Mouse (Mus musculus): ENCODE results near the gene Chek1. TPM values are rescaled to one million over a fixed set of nuclear protein-coding genes. Genes with fewer than 3 reads are reported as not detected.

Gene Chek1
- polyA plus RNA-seq, 1 experiment from 2014 or later = 26.2 TPM

GRCm38 (mm10) chr9:36707304-36707703, 19.6 kb downstream of the Chek1 start:
- H3K36me3 ChIP-seq (ENCODE audit: control insufficient read depth, insufficient read depth, low read length) = peaks cover 9% of the 10 kb centered on the region; the same call in 1 of the 2 replicates
- H3K4me1 ChIP-seq (ENCODE audit: control insufficient read depth, insufficient read depth, low read length) = no peaks in the 10 kb centered on the region
- H3K27ac ChIP-seq (ENCODE audit: low read depth, low read length) = no peak overlapping the region
- WGBS (ENCODE audit: insufficient replicate concordance) = 87% methylated on average over 6 of the region's 6 CpGs
- no peak for ATAC-seq (replicated peaks; ENCODE audit: insufficient number of reproducible peaks, low FRiP score, low TSS enrichment)
- H3K9me3 ChIP-seq (replicated peaks; ENCODE audit: control insufficient read depth, low read length) = no peaks in the 10 kb centered on the region
- H3K4me3 ChIP-seq (ENCODE audit: low read depth, low read length) = no peak overlapping the region
- no peaks in the 10 kb centered on the region for H3K27me3 ChIP-seq (ENCODE audit: control insufficient read depth, insufficient read depth, low read length)
- no peak overlapping the region for H3K4me2 ChIP-seq
- H3K9ac ChIP-seq (ENCODE audit: low read depth, low read length) = no peak overlapping the region

GRCm38 (mm10) chr9:36705923-36706322, 20.9 kb downstream of the Chek1 start:
- H3K27me3 ChIP-seq (ENCODE audit: control insufficient read depth, insufficient read depth, low read length) = no peaks in the 10 kb centered on the region
- H3K27ac ChIP-seq (ENCODE audit: low read depth, low read length) = peak overlapping the region; percentile 25; the same call in 1 of the 2 replicates
- ATAC-seq (replicated peaks; ENCODE audit: insufficient number of reproducible peaks, low FRiP score, low TSS enrichment) = 0 out of 2 replicates have a peak, but pooled peaks have one; percentile 57
- no peaks in the 10 kb centered on the region for H3K9me3 ChIP-seq (replicated peaks; ENCODE audit: control insufficient read depth, low read length)
- H3K4me1 ChIP-seq (ENCODE audit: control insufficient read depth, insufficient read depth, low read length) = no peaks in the 10 kb centered on the region
- peaks cover 9% of the 10 kb centered on the region; the same call in 1 of the 2 replicates for H3K36me3 ChIP-seq (ENCODE audit: control insufficient read depth, insufficient read depth, low read length)
- no peak overlapping the region for H3K4me3 ChIP-seq (ENCODE audit: low read depth, low read length)
- H3K4me2 ChIP-seq = no peak overlapping the region
- no peak overlapping the region for H3K9ac ChIP-seq (ENCODE audit: low read depth, low read length)
- 59% methylated on average over 3 of the region's 3 CpGs for WGBS (ENCODE audit: insufficient replicate concordance)

GRCm38 (mm10) chr9:36694276-36694675, 32.6 kb downstream of the Chek1 start:
- WGBS (ENCODE audit: insufficient replicate concordance) = 92% methylated on average over 10 of the region's 10 CpGs
- Histone ChIP-seq H3K9ac (ENCODE audit: low read depth, low read length) (no peak overlapping the region), H3K27ac (ENCODE audit: low read depth, low read length) (no peak overlapping the region), H3K27me3 (ENCODE audit: control insufficient read depth, insufficient read depth, low read length) (no peaks in the 10 kb centered on the region), H3K4me3 (ENCODE audit: low read depth, low read length) (no peak overlapping the region), H3K36me3 (ENCODE audit: control insufficient read depth, insufficient read depth, low read length) (no peaks in the 10 kb centered on the region), H3K4me1 (ENCODE audit: control insufficient read depth, insufficient read depth, low read length) (no peaks in the 10 kb centered on the region), H3K9me3 (replicated peaks; ENCODE audit: control insufficient read depth, low read length) (no peaks in the 10 kb centered on the region), H3K4me2 (no peak overlapping the region)
- ATAC-seq (replicated peaks; ENCODE audit: insufficient number of reproducible peaks, low FRiP score, low TSS enrichment) = no peak

- Histone ChIP-seq H3K9me3 (replicated peaks; ENCODE audit: control insufficient read depth, low read length) (no peaks in the 10 kb centered on the region), H3K4me3 (ENCODE audit: low read depth, low read length) (no peak within 1 kb of the TSS), H3K27me3 (ENCODE audit: control insufficient read depth, insufficient read depth, low read length) (no peaks in the 10 kb centered on the region), H3K4me1 (ENCODE audit: control insufficient read depth, insufficient read depth, low read length) (no peaks in the 10 kb centered on the region), H3K27ac (ENCODE audit: low read depth, low read length) (no peak within 1 kb of the TSS), H3K4me2 (no peak within 1 kb of the TSS), H3K36me3 (ENCODE audit: control insufficient read depth, insufficient read depth, low read length) (no peaks in the 10 kb centered on the region), H3K9ac (ENCODE audit: low read depth, low read length) (no peak within 1 kb of the TSS)
- 53% methylated on average over 1 of the region's 1 CpGs for WGBS (ENCODE audit: insufficient replicate concordance)
- no peak for ATAC-seq (replicated peaks; ENCODE audit: insufficient number of reproducible peaks, low FRiP score, low TSS enrichment)
These were observed 33.9 kb downstream of the Chek1 start, which contains the start of gene Acrv1 for GRCm38 (mm10) chr9:36692920-36693319. Gene Acrv1 (plus strand): TSS chr9:36693220.

GRCm38 (mm10) chr9:36687329-36687728, 39.5 kb downstream of the Chek1 start:
- ATAC-seq (replicated peaks; ENCODE audit: insufficient number of reproducible peaks, low FRiP score, low TSS enrichment) = no peak
- H3K9ac ChIP-seq (ENCODE audit: low read depth, low read length) = no peak overlapping the region
- H3K27ac ChIP-seq (ENCODE audit: low read depth, low read length) = no peak overlapping the region
- no peaks in the 10 kb centered on the region for H3K36me3 ChIP-seq (ENCODE audit: control insufficient read depth, insufficient read depth, low read length)
- H3K4me1 ChIP-seq (ENCODE audit: control insufficient read depth, insufficient read depth, low read length) = no peaks in the 10 kb centered on the region
- no peaks in the 10 kb centered on the region for H3K27me3 ChIP-seq (ENCODE audit: control insufficient read depth, insufficient read depth, low read length)
- H3K9me3 ChIP-seq (replicated peaks; ENCODE audit: control insufficient read depth, low read length) = no peaks in the 10 kb centered on the region
- H3K4me2 ChIP-seq = no peak overlapping the region
- no peak overlapping the region for H3K4me3 ChIP-seq (ENCODE audit: low read depth, low read length)

- Histone ChIP-seq H3K36me3 (ENCODE audit: control insufficient read depth, insufficient read depth, low read length) (no peaks in the 10 kb centered on the region), H3K4me1 (ENCODE audit: control insufficient read depth, insufficient read depth, low read length) (no peaks in the 10 kb centered on the region), H3K27me3 (ENCODE audit: control insufficient read depth, insufficient read depth, low read length) (no peaks in the 10 kb centered on the region), H3K9ac (ENCODE audit: low read depth, low read length) (no peak overlapping the region), H3K4me3 (ENCODE audit: low read depth, low read length) (no peak overlapping the region), H3K9me3 (replicated peaks; ENCODE audit: control insufficient read depth, low read length) (no peaks in the 10 kb centered on the region), H3K4me2 (no peak overlapping the region), H3K27ac (ENCODE audit: low read depth, low read length) (no peak overlapping the region)
- 75% methylated on average over 2 of the region's 2 CpGs for WGBS (ENCODE audit: insufficient replicate concordance)
- no peak for ATAC-seq (replicated peaks; ENCODE audit: insufficient number of reproducible peaks, low FRiP score, low TSS enrichment)
These were observed 45.4 kb downstream of the Chek1 start for GRCm38 (mm10) chr9:36681424-36681823.

Other genes starting within 250 kb of the Chek1 start
- gene Gm5615, start 185.1 kb downstream of the Chek1 start, polyA plus RNA-seq (2014; fragmentation: Nextera tagmentation; extraction: Ambion mirVana) = not detected in 2 replicates
- not detected in 2 replicates for gene Gm17689, start 144.4 kb downstream of the Chek1 start, polyA plus RNA-seq (2014; fragmentation: Nextera tagmentation; extraction: Ambion mirVana)
- not detected in 2 replicates for gene A630095E13Rik, start 83.7 kb downstream of the Chek1 start, polyA plus RNA-seq (2014; fragmentation: Nextera tagmentation; extraction: Ambion mirVana)
- gene Acrv1, start 33.8 kb downstream of the Chek1 start, polyA plus RNA-seq (2014; fragmentation: Nextera tagmentation; extraction: Ambion mirVana) = not detected in 2 replicates
- gene Stt3a, start 40.6 kb upstream of the Chek1 start, polyA plus RNA-seq (2014; fragmentation: Nextera tagmentation; extraction: Ambion mirVana) = 147 and 152 TPM in 2 replicates
- gene Ei24, start 70.3 kb upstream of the Chek1 start, polyA plus RNA-seq (2014; fragmentation: Nextera tagmentation; extraction: Ambion mirVana) = 38.2 and 38.7 TPM in 2 replicates
- 3.6 and 3.9 TPM in 2 replicates for gene Fez1, start 94.8 kb upstream of the Chek1 start, polyA plus RNA-seq (2014; fragmentation: Nextera tagmentation; extraction: Ambion mirVana)